Mouse (Mus musculus) adrenal gland, adult 2 months (tissue): Measurements from ENCODE around the gene Cnn1. TPM values are rescaled to one million over a fixed set of nuclear protein-coding genes. Genes with fewer than 3 reads are reported as not detected.

Experiments used
- DNase-seq: peaks from one replicate; pipeline ENCODE4 v3.0.0; 2021
- long read RNA-seq: library from polyadenylated mRNA; stranded (forward); transcript quantifications from one replicate; pipeline ENCODE4 v2.0.0, GENCODE M21; 2021
- polyA plus RNA-seq: library from polyadenylated mRNA; depleted of rRNA; stranded (reverse); fragments of >200 nt; gene quantifications from 2 replicates; pipeline ENCODE4 v1.2.3, GENCODE M21; 2012; rRNA removed
- total RNA-seq, 2 experiments: library from RNA; stranded (reverse); gene quantifications; 2 replicates each; pipeline ENCODE4 v1.2.3; 2021

Gene Cnn1
- total RNA-seq (1 to 10 TPM in 1 of 2 experiments, under 1 TPM in 1; 0.58 to 3.8 TPM), polyA plus RNA-seq (1.1 and 1.8 TPM in 2 replicates)
- long read RNA-seq, partial matches to known transcripts: 0 of 4 reads
- long read RNA-seq, other reads (novel, unspliced or antisense): 0 of 4 reads

DNA sequence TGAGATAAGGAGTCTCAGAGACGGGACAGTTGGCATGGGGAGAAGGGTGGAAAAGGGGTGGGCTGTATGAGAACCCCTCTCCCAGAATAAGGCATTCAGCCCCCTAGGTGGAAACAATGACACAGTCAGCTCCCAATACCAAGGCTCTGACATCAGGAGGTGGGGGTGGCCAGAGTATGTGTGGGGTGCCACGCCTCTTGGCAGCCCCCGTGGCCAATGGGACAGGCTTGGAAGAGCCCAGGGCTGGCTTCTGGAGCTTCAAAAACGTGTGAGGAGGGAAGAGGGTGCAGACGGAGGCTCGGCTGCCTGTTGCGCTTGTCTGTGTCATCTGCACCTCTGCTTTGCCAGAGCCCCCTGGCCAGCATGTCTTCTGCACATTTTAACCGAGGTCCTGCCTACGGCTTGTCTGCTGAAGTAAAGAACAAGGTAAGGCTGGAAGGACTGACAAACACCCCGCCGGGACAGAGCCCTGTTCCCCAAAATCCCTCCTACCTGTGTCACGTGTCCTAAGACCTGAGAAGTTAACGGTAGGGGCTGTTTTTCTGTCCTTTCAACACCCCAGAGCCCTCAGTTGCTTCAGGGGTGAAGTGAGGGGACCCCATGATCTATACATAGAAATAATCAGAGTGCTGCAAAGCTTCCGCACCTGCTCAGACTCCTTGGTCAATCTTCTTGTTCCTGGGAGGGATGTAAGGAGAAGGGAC lies at the start of gene Cnn1:
Gene Cnn1, plus strand, starts transcription at position 224 of the 704 bp plus-strand sequence.
- peak; percentile 36 for DNase-seq

DNA sequence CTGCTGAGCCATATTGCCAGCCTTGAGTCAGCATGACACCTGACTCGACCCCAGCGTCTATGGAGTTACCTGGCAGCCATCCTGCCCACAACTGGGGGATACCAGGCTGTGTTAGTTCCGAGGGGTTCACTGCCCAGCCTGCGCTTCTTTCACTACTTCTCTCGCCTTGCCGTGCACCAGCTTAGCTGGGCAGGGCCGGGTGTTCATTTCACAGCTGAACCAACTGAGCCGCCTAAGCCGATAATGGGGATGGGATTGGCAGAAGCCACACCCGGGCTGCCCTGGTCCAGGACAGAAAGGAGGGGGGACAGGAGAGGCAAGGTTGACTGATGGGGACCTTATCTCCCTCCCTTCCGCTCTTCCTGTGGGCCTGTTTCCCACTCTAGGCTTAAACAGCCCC lies 49.7 kb upstream of the Cnn1 start:
- no peak for DNase-seq

DNA sequence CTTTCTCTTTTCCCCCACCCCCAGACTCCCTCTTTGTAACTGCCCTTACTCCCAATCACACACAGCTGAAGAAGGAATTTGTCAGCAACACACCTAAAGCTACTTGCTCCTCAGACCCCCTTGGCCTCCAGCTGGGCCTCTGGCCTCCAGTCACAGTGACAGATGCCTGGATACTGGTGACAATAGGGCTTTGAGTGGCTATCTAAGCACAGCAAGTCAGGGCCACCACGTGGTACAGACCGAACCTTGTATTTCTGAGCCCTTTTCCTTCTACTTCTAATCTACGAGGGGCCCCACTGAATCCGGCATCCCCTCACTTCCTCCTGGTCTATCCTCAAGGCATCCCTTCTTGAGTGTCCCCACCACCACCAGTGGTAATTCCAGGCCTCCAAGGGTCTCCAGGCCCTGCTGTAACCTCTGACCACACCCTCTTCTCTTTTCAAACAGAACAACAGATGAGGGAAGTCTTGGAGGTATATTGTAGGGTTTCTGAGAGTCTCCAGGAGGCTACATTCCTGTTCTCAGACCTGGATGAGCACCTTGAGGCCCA lies 49.2 kb upstream of the Cnn1 start:
- no peak for DNase-seq

DNA sequence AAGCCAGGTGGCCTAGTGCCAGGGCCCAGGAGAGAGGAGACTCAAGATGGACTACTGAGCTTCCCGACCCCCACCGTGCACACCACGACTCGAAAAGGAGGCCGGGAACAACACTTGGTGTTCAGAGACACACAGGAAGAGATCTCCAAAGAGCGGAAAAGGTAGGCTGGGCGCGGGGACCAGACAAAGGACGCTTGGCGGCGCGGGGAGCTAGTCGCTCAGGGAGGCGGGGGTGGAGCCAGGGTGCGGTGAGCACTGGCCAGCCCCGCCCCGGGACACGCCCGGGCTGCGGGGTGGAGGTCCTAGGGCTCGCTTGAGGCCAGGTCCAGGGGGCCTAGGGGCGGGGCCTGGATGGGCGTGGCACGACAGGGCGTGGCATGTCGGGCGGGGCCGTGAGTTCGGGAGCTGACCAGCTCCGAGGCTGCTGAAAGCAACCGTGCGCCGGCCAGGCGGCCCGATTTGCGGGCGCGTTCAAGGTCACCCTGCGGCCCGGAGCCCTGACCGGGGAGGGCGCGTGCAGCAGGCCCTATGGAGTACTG lies 48.6 kb upstream of the Cnn1 start:
- peak; percentile 81 for DNase-seq

DNA sequence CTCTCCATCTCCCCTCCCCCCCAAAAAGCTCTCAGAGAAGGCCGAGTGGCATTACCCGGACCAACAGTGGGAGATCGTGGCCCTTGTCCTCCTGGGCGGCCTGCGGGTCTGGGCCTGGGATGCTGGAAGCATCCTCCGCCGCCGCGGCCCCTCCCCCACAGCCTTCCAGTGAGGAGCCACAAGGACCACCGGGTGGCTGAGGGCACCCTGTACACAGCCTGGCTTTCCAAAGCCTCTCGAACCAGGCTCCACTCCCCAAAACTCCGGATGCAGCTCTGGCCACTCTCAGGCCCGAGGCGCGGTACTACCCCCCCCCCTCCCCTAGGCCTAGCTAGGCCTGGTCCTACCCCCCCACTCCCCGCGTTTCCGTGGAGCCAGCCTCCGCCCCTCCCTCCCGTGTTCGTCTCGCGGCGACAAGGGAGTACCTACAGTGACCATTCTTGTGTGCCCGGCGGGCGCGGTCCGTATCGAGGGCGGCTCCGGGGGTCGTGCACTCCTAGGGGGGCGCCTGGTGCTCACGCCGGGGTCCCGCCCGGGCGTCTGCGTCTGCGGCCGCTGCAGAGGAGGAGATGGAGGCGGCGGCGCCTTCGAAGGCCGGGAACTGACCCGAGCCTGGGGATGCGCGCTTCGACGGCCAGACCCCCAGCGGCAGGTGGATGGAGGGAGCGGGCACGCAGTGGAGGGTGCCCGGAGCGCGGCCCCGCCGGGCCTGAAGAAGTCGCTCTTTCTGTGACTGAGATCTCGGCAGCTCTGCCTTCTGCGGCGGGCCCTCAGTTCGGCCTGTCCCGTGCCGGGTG lies 47.7 kb upstream of the Cnn1 start:
- DNase-seq: no peak

DNA sequence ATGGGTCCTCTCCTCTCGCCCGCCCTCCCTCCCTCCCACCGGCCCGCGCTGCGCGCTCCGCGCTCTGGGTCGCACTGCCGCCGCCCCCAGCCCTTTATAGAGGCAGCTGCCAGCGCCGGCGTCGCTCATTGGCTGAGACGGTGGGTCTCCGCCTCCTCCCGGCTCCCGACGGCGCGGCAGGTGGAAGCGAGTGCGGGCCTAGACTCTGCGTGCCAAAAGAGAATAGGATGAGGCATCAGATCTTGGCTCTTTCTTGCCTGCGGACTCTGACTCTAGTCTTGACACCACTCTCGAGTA lies 47.1 kb upstream of the Cnn1 start, which contains the start of gene Elavl3:
Gene Elavl3, minus strand, starts transcription at position 66 of the 297 bp plus-strand sequence.
- no peak for DNase-seq

DNA sequence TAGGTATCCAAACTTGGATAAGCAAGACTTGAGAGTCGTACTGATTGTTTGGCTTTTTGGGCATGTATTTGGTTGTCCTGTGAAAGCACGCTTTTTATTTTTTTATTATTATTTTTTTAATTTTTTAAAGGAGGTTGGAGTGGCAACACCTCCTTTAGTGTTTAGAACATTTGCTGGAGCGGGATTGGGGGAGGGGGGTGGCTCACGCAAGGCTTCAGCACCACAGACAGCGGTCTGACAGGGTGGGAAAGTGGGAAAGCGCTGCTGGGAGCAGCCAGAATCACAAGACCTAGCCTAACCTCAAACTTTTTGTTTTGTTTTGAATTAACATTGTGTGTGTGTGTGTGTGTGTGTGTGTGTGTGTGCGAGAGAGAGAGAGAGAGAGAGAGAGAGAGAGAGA lies 45.4 kb upstream of the Cnn1 start:
- DNase-seq: no peak

DNA sequence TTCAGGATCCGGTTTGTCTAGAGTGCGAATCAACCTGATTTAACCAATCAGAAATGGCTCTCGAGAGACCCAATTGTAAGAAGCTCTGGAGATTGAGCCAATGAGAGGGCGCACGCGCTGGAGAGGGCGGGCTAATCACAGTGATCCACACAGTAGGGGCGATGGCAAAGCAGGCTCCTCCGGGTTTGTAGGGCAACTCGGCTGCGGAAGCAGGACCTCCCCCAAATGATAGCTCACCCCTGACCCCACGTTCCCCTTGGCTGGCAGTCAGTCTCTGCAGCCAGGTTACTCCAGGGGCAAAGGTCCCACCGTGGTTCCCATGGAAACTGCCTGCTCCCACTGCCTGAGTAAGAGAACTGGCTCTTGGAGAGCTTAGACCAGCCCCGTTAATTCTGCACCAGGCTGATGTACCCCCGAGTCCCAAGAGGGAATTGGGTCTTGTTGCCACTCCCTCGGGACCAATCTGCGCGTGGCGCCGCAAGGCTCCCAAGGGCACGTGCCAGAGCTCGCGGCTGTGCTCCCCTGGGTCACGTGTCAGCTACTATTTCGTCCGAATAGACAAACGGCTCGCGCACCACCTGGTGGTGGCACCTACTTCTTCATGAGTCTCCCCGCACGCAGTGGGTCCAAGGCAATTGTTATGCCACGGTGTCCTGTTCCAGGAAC lies 44.5 kb upstream of the Cnn1 start:
- DNase-seq: peak; percentile 86

DNA sequence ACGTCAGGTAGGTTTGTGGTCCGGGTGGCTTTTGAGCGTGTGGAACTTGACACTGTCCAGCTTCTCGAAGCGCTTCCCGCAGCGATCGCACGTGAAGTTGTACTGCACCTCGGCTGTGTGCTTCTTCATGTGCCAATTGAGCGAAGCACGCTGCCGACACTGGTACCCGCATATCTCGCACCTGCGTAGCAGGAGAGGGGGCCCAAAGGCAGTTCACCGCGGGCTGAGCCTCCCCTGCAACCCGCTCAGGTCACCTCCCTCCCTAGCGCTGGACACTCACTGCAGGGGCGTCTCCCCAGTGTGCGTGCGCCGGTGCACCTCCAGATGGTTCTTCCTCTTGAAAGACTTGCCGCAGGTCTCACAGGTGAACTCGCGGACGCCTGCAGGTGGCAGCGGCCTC lies 43.3 kb upstream of the Cnn1 start:
- DNase-seq: no peak

DNA sequence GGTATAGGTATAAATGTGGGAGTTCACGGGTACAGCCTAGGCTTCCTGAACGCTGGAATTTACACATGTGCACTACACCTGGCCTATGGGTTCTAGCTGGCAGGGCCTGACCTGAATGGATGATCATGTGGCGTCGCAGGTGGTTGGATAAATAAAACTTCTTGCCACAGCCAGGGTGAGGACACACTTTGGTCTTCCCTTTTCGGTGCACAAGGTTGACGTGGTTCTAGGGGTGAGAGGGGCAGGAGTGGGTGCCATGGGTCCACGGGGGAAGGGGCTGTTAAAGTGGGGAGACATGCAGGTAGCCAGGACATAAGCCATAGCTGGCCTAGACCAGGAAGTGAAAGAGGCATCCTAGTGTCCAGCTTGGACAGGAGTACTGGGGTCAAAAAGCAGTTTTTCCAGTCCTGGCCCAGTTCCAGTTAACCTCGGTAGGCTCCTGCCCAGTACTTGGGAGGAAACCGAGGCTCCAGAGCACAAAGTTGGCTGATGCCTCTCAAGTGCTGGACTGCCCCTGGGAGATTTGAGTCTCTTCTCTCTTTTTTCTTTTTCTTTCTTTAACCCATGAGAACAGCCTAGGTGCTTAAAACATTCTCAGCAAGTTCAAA lies 42.6 kb upstream of the Cnn1 start:
- no peak for DNase-seq

DNA sequence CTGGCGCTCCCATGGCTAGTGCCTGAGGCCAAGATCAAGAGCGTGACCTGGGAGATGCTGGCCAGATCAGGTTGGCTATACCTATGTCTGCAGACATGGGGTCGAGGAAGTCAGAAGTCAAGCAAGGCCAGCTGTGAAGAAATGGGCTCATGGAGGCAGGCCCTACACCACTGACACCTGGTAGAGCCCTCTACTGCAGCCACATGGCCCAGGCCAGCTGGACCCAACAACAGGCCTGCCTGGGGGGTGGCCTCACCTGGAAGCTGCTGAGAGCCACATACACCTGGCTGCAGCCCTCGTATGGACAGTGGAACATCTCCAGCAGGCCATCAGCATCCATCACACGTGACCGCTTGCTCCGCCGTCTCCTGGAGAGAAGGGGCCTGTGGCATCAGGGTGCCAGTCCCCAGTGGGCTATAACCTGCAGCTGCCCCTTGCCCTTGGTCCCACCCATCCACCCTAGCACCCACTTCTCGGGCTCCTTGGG lies 41.9 kb upstream of the Cnn1 start:
- DNase-seq: no peak

DNA sequence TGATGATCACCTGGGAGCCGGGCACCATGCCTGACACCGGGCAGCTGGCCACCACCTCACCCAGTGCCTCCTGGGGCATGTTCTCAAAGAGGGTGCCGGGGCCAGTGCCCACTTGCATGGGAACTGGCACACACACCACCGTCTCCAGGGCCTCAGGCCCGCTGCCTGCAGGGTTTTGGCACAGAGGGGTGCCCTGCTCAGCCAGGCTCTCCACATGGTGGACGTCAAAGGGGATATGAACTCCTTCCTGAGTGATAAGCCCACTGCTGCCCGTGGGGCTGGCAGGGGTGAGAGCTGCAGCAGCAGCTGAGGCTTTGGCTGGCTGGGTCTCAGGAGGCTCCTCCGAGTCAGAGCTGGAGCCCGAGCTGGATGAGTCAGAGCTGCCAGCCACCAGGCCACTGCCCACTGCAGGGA lies 41.0 kb upstream of the Cnn1 start:
- peak; percentile 38 for DNase-seq

DNA sequence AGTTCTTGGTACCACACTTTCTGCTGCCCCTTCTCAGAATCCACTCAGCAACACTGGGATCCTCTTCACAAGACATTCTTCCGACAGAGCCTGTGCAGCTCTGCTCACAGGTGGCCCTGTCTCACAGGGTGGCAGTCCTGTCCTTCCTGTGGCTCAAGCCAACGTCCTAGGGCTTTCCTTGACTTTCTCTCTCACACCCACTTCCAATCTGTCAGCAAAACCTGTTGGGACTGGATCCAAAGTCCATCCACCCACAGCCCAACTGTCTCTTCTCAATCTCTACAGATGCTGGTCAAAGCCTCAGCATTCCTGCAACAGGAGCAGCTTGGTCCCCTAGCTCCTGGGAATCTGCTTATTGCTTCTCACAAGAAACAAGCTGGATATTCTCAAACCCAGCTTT lies 37.7 kb upstream of the Cnn1 start:
- no peak for DNase-seq

DNA sequence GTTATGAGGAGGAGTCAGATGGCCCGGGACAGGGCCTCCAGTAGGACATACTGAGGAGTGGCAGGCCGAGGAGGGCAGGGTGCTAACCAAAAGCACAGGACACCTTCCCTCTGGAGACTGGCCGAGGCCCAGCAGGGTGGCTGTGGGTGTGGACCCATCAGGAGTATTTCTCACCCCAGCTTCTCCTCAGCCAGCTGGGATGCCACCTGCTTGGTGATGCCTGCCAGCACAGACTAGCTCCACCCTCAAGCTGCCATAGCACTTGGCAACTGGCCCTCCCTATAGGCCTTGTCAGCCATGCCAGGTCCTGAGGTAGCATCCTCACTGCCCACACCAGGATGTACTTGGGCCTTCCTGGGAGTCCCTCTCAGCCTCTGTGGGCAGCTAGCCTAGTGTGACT lies 34.7 kb upstream of the Cnn1 start:
- DNase-seq: no peak

DNA sequence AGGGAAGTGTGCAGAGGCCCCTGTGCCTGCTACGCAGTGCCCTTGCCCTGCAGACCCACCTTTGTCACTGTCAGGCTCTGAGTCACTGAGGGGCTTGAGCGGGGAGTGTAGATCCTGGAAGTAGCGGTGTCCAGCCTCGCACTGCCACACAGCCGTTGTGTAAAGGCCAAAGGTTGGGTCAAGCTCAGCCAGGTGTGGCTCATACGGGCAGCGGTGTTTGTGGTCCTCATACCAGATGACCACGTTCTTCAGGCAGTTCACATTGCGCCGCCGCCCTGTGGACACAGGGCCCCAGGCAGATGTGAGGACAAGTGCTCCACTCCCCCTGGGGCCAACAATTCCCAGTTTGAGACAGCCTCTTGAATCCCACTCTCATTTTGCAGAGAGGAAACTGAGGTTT lies 33.4 kb upstream of the Cnn1 start:
- no peak for DNase-seq

DNA sequence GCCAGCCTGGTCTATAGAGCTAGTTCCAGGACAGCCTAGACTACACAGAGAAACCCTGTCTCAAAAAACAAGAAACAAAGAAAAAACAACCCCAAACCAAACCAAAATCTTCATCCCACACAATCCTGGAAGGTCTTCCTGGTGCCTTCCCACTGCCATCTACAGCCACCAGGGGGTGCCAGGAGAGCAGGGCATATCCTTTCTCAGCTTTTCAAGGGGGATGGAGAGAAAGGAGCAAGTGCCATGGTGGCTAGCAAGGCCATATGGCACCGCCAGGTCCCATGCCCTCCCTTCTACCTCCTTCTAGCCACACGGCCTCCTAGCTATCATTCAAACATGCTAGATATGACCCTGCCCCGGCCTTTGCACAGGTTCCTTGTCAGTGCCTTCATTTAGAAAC lies 32.6 kb upstream of the Cnn1 start:
- peak; percentile 68 for DNase-seq

DNA sequence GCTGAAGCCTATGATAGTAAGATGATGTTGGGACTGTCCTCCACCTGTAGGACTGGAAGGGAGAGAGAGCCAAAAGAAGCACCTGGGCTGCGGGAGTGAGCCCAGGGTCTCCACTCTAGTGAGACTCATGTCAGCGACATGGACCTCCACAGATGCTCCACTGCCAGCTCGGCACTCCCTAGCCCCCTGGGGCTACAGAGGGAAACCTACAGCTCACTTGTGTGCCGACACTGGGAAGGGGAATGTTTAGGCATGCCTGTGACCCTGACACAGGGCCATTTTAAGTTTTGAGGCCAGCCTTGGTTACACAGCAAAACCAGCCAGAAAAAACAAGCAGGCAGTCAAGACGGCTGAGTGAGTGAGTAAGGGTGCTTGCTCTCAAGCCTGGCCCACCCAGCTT lies 31.8 kb upstream of the Cnn1 start:
- DNase-seq: no peak

DNA sequence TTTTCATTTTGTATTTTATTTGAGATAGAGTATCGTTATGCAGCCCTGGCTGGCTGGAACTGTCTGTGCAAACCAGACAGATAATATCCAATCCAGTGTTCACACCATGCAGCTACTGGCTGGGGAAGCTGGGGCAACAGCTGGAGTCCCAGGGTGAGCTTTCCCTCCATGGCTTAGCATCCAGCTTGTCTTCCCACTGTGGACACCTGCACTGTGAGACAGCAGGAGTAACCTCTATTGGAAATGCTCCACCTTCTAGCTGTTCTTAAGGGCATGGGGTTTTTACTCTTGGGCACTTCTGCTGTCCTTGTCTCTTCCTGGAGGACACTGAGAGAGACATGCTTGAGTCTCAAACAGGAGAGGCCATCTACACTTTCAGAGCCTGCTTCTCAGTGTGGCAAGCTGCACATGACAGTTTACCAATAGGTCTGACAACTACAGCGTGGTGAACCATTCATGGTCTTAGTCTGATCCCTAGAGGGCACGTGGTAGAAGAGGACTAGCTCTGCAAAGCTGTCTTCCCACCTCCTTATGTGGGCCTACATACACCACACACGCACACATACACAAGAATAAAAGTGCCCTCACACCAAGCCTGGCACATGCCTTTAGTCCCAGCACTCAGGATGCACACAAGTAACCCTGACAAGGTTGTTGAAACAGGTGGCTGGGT lies 29.0 kb upstream of the Cnn1 start:
- no peak for DNase-seq

DNA sequence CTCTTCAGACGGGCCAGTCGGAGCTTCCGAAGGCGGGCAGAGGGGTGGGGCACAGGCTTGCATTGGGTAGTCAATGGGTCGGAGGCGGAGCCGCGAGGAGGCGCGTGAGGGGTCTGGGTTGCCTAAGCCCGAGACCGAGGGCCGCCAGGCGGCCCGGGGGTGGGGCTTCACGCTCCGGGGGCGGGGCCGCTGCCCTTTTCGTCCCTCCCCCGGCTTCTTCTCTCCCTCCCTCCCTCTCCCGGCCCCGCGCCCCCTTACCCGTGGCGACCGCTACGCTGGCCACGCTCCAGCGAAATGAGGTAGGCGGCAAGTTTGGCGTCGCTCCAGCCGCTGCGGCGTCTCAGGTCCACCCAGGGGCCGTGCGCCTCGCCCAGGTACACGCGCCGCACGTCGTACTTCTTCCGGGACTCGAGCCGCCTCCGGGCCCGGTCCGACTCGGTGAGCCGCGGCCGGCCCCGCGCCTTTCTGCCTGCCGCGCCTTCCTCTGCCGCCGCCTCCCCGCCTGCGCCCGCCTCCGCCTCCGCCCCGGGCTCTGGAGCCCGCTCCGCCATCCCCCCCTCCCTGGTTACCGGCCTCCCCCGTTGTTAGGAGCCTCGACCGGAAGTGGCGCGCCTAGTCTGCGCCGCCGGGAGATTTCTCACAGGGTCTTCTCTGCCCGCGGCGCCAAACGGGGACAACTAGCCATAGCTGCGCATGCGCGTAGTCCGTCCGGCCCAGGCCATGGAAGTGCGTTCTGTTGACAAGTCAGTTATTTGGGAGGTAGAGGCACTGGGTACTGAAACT lies 28.0 kb upstream of the Cnn1 start, which contains the start of the genes Gm49318 and Zfp653:
Gene Gm49318, minus strand, starts transcription at position 469 of the 783 bp plus-strand sequence.
Gene Zfp653, minus strand, starts transcription at position 586 of the 783 bp plus-strand sequence.
- peak; percentile 98 for DNase-seq

DNA sequence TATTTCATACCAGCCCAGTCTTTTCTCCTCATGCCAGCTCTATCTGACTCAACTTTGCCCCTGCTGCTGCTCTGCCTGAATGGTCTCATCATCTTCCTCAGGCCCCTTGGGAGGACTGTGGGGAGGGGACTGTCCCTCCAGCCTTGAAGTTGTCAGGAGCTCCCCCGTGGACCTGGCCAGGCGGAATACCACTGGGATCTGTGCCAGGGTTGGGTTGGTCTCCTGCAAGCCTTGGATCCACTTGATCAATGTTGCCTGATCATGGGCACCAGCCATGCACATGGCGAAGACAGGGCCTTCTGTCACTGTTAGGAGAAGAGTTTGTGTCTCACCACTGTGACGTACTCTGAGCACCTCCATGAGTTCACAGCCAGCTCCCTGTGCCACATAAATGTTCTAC lies 26.7 kb upstream of the Cnn1 start:
- DNase-seq: no peak
